Mouse (Mus musculus): ENCODE data around the gene Rxfp1.

Rxfp1 gene

DNA sequence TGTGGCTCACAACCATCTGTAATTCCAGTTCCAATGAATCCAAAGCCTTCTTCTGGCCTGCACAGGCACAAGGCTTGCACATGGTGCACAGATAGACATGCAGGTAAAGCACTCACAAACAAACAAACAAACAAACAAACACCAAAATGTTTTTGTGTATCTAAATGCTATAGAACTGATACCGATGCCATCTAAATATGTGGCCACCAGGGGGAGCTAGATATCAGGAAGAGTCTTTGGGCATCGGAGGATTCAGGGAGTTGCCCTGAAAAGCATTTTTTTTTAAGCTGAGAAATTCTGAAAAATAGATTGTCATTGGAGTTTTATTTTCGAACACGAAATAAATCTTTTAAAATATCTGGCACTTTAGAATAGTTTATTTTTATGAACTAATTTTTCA lies 64.6 kb downstream of the Rxfp1 start:
- DNase-seq (ENCODE audit: extremely low read depth, low read depth, low spot score), result no peak

DNA sequence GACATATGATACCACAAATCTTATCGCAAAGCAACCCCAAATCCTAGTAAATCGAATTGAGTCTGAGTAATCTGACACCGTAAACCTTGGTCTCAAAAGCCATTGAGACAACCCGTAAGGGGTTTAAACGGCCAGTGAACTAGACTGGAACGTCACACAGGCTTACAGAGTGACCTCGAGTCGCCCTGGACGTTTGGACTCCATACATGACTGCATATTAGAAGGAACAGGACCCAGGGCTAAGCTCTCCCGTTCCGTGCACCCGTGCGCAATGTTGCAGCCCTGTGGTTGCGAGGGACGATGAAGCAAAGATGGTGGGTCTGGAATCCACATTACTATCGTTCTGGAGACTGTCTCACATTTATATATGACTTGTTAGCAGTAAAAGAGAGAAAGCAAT lies 65.5 kb downstream of the Rxfp1 start:
- no peak for DNase-seq (ENCODE audit: extremely low read depth, low read depth, low spot score)

DNA sequence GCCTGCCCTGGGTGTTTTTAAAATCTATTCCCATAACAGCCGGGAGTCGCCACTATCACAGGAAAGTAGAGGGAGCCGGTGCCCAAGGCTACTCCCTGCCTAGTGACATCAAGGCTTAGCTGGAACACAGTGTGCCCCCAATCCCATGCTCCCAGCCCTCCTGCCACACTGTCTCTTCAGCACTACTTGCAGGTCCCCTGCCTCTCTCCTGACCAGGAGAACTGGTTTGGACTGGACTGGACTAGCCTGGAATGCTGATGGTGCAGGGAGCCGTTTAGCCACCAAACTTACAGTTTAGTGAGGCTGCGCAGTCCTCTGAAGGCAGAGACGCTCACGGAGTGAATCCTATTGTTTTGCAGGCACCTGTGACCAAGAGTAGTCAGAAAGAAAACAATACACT lies 67.1 kb downstream of the Rxfp1 start:
- DNase-seq (ENCODE audit: extremely low read depth, low read depth, low spot score), result no peak

DNA sequence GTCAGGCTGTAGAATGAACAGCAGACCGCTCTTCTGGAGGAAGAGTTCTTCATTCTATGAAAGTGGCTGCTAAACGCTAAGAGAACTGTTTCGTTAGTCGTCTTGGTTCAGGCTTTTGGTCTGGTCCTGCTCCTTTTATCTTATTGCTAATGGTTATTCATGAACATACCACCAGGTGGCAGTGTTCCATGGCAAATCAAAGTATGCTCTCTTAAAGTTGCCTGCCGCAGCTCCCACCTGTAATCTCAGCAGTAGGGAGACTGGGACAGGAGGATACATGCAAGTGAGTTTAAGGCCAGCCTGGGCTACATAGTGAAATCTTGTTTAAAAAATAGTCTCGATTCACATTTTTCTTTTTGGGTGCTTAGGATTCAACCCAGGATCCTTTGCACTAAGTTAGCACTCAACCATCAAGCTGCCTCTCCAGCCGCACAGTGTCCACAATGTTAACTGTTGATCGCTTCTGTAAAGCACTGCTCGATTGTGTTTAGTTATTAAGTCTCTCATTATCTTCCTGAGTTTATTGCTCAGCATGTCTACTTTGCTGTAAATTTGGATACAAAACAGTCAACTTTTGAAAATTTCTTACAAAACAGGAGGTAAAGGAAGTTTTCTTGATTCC lies 72.8 kb downstream of the Rxfp1 start:
- no peak for DNase-seq (ENCODE audit: extremely low read depth, low read depth, low spot score)

DNA sequence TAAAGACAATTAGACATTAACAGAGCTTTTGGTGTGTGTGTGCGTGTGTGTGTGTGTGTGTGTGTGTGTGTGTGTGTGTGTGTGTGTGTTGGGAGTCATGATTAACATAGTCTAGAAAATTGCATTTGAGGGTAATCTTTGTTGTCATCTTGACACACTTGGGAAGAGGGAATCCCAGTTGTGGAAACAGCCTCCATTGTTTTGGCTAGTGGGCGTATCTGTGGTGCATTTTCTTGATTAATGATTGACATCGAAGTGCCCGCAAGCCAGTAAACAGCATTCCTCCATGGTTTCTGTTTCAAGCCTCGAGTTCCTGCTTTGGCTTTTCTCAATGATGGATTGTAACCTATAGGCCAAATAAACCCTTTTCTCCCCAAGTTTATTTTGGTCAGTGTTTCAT lies 81.0 kb downstream of the Rxfp1 start:
- no peak for DNase-seq (ENCODE audit: extremely low read depth, low read depth, low spot score)

DNA sequence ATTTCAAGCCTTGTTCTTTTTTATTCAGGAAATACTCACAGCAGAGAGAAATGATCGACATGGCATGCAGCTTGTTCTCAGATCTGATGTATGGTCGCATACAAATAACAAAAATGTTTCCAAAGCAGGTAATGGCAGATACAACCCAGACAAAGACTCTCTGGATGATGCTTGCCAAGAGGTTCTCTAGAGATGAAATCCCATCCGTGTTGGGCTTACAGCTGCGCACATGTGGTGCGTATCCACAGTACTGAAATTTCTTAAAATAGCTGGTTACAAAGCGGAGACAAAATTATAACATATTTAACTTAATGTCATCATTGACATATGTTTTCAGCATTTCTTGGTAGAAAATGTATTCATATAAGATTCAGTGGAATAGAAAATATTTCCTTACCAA lies 85.6 kb downstream of the Rxfp1 start:
- DNase-seq (ENCODE audit: extremely low read depth, low read depth, low spot score), result no peak

DNA sequence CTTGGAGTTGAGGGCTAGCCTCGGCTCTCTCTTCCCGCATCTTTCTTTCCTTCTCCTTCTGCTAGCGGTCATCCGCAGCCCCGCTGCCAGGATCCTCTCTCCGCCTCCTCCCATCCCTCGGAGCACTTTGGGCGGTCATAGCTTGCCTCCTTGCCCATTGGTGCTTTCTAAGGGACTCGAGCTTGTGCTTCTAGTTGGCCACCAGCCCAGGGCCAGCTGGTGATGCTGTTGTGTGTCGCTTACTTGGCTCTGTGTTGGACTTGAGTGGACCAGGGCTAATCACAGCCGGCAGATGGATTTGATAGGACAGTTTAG lies 108.3 kb downstream of the Rxfp1 start, which contains the start of gene Etfdh:
Gene Etfdh (minus strand): TSS at position 85 of the 315 bp plus-strand sequence.
- DNase-seq (ENCODE audit: extremely low read depth, low read depth, low spot score), result no peak

DNA sequence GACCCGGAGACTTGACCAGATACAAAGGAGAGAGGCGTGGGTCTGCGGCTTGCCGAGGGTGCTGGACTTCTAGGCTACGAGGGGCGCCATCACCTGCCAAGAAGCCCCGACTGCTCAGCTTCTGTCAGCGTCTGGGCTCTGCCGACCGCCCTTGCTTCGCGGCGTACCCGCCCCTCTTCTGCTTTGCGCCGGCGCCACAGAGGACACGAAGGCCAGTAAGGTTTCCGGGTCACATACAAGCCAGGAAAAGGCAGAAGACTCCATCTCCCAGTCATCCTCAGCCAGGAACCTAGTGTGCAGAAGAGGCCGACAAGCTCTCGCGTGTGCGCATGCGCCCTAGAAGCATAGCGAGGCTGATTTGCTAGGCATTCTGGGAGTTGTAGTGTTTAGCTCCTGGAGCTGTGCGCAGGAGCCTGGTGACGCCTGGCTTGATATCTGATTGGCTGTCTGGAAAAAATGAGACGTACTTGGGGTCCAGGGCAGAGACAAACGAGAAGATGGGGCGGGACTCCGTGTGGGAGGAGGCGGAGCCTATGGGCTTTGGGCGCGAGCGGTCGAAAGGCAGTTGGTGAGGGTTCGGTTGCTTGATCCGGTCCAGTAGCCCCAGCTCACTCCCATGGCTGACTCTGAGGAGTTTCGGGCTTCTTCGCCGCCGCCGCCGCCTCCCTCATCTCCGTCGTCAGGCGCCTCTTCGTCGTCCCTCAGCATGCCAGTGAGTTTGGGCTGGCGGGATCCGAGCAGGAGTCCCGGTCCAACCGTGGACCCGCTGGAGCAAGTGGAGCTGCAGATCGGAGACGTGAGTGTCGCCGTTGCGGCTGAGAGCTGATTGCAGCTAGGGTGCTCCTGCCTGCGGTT lies 108.9 kb downstream of the Rxfp1 start, which contains the start of gene 4930579G24Rik:
Gene 4930579G24Rik (plus strand): TSS at position 519 of the 855 bp plus-strand sequence.
- DNase-seq (ENCODE audit: extremely low read depth, low read depth, low spot score), result peak; percentile 98

DNA sequence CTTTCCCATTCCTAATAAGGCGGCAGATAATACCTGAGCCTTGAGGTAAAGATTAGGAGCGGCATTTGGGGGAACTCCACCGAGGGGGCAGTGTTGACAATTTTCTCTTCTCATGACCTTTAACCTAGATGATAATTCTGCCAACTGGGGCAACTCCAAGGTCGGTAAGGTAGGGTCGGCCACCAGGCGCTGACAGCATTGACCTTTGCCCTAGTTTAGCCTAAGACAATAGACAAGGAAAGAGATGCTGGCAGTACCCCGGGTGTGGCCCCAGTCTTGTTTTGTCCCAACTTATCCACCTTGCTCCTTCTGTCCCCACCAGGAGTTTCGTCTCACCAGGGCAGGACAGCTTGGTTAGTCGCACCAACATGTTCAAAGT lies 109.5 kb downstream of the Rxfp1 start:
- no peak for DNase-seq (ENCODE audit: extremely low read depth, low read depth, low spot score)

DNA sequence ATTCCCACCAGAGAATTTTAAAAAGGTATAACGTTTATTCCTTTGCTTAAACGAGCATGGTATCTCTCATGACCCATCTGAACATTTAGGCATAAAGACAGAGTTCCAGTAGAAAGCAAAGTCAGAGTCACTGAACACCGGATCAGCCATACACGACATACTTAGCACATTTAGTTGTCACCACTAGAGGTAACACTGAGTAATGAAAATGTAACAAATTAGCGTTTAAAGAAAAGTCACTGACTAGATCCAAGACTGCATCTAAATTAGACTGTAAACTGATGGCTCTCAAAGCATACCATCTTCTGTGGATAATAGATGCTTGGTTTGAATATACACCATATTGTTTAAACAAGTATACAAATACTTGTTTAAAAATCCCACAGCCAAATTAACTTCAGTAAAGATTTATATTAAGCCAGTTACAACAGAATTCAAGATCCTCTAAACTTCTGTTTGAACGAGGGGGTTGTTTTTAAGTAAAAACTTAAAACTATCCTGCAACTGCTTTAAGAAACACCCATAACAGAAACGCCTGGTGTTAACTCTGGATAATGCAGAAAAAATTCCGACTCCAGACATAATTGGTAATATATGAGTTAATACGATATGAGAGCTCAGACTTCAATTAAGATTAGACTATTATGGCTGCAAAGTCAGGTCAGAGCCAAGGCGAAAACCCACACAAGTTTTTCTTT lies 110.0 kb downstream of the Rxfp1 start:
- no peak for DNase-seq (ENCODE audit: extremely low read depth, low read depth, low spot score)

DNA sequence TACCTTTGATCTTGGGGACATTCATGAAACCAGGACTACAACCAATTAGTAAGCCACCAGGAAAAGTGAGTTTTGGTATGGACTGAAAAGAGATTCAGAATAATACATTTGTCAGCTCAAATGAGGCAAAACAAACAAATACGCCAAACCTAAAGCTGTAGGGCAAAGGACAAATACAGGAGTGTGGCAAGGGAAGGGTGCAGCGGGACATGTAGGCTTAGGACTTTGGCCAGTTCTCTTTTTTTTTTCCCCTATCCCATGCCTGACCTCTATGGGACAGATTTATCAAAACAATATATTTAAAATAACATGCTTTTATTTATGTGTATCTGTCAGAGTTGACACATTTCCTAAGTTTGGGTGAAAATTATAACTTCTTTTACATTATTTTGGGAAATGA lies 127.8 kb downstream of the Rxfp1 start:
- no peak for DNase-seq (ENCODE audit: extremely low read depth, low read depth, low spot score)

DNA sequence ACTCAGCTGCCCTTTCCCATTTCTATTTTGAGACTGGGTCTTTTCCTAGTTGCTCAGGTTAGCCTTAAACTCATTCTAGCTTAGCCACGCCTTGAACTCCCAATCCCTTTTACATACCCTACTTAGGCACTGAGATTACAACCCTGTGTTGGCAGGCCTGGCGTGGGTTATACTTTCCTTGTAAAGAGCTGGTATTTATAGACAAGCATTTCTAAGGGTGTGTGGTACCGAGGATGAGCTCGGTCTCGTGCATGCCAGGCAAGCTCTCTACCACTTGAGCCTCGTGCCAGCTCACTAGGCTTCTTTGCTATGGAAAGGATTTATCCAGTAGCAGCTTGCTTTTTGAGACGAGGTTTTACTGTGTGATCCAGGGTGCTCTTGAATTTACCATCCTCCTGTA lies 142.2 kb downstream of the Rxfp1 start:
- DNase-seq (ENCODE audit: extremely low read depth, low read depth, low spot score), result no peak

DNA sequence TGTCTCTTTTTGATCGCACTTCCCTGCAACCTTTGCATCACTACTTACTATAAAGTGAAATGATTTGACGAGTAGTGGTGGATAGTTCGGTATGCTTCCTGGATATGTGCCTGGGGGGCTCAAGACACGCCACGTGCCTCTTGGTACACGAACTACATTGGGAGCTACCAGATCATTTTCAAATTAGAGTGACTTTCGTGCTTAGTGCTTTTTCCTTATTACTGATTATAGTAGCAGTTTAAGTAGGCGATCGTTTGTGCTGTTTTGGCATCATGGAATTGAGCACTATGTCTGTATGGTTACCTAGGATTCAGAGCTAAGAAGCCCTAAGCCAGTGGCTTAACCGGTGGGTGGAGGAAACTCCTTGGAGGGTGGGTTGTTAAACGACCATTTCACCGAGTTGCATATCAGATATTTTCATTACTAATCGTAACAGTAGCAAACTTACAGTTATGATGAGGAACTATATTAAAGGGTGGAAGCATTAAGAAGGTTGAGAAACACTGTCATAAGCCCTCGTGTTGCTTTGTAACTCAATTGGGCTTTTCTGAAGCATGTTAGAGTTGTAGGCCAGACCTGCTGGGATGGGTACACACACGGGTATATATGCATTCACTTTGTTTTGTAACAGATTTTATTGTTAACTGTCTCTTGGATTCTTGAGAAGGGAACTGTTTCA lies 145.7 kb downstream of the Rxfp1 start:
- DNase-seq (ENCODE audit: extremely low read depth, low read depth, low spot score), result no peak

Measured in fat pad, adult 2 months (tissue).